Mouse (Mus musculus) neural tube, embryonic 13.5 days (tissue): Measurements from ENCODE around the gene Lgr6. TPM values are rescaled to one million over a fixed set of nuclear protein-coding genes. Genes with fewer than 3 reads are reported as not detected.

Experiments
- ATAC-seq: fragments of 200-750 bp; cut with Nextera tagmentation; 2 replicates; pipeline ENCODE4 v1.8.0; 2017; ENCODE audit warnings: low read depth, mild to moderate bottlenecking, moderate TSS enrichment, moderate library complexity
- H3K27ac ChIP-seq: fragments of 300-500 bp; sonication (generic); replicated peaks from 2 replicates; pipeline ENCODE4 v1.5.1; 2015; ENCODE audit warnings: moderate library complexity, mild to moderate bottlenecking, inconsistent platforms
- H3K27me3 ChIP-seq: fragments of 300-500 bp; sonication (generic); 2 replicates; pipeline ENCODE4 v1.6.1; 2015; ENCODE audit warnings: mild to moderate bottlenecking, inconsistent platforms
- H3K36me3 ChIP-seq: fragments of 300-500 bp; sonication (generic); 2 replicates; pipeline ENCODE4 v1.6.1; 2015; ENCODE audit warnings: mild to moderate bottlenecking, inconsistent platforms
- H3K4me1 ChIP-seq: fragments of 300-500 bp; sonication (generic); replicated peaks from 2 replicates; pipeline ENCODE4 v1.6.1; 2015; ENCODE audit warnings: inconsistent platforms
- H3K4me2 ChIP-seq: fragments of 300-500 bp; sonication (generic); 2 replicates; pipeline ENCODE4 v1.6.1; 2015; ENCODE audit warnings: inconsistent platforms, mild to moderate bottlenecking, moderate library complexity
- H3K4me3 ChIP-seq: fragments of 300-500 bp; sonication (generic); 2 replicates; pipeline ENCODE4 v1.5.1; 2015; ENCODE audit warnings: mild to moderate bottlenecking, inconsistent platforms
- H3K9ac ChIP-seq: fragments of 300-500 bp; sonication (generic); 2 replicates; pipeline ENCODE4 v1.6.1; 2015; ENCODE audit warnings: moderate library complexity, mild to moderate bottlenecking, inconsistent platforms
- H3K9me3 ChIP-seq: fragments of 300-500 bp; sonication (generic); 2 replicates; pipeline ENCODE4 v1.6.1; 2016; ENCODE audit warnings: inconsistent platforms
- WGBS: fragments of 180-500 bp; shearing (Covaris S2); methylation state at CpG from one replicate; pipeline ENCODE4 v1.1.7; 2015; 5-methylcytosine and 5-hydroxymethylcytosine counted together
- polyA plus RNA-seq: library from polyadenylated mRNA; unstranded; fragments of >200 nt; fragmentation: Nextera tagmentation; extraction: Ambion mirVana; gene quantifications from 2 replicates; pipeline ENCODE4 v1.2.1, GENCODE M21; 2015

The Lgr6 gene
- polyA plus RNA-seq, 1 experiment from 2014 or later, result 1.4 TPM

GRCm38 (mm10) chr1:135023583-135023982, 81.5 kb downstream of the Lgr6 start:
- Histone ChIP-seq H3K27me3 (no peaks in the 10 kb centered on the region), H3K9me3 (peaks cover 13% of the 10 kb centered on the region; the same call in 1 of the 2 replicates), H3K4me3 (no peak overlapping the region), H3K27ac (no peak overlapping the region), H3K9ac (no peak overlapping the region), H3K36me3 (no peaks in the 10 kb centered on the region), H3K4me1 (peaks cover 38% of the 10 kb centered on the region), H3K4me2 (no peak overlapping the region)
- ATAC-seq, result no peak
- WGBS, result 69% methylated on average over 1 of the region's 1 CpGs

- H3K36me3 ChIP-seq, result no peaks in the 10 kb centered on the region
- WGBS, result 74% methylated on average over 5 of the region's 5 CpGs
Measured at GRCm38 (mm10) chr1:135021936-135022335, 83.1 kb downstream of the Lgr6 start.

GRCm38 (mm10) chr1:135020970-135021369, 84.1 kb downstream of the Lgr6 start:
- H3K9ac ChIP-seq, result no peak overlapping the region
- WGBS, result 18% methylated on average over 5 of the region's 5 CpGs
- no peak overlapping the region for H3K4me2 ChIP-seq
- H3K9me3 ChIP-seq, result no peaks in the 10 kb centered on the region
- peak; percentile 51; the same call in 1 of the 2 replicates for ATAC-seq
- peaks cover 39% of the 10 kb centered on the region for H3K4me1 ChIP-seq
- H3K27me3 ChIP-seq, result no peaks in the 10 kb centered on the region
- H3K27ac ChIP-seq, result no peak overlapping the region
- H3K4me3 ChIP-seq, result no peak overlapping the region
- no peaks in the 10 kb centered on the region for H3K36me3 ChIP-seq

More at GRCm38 (mm10) chr1:135021936-135022335, 83.1 kb downstream of the Lgr6 start:
- Histone ChIP-seq H3K27me3 (no peaks in the 10 kb centered on the region), H3K27ac (peak overlapping the region; percentile 39; the same call in 1 of the 2 replicates), H3K9me3 (no peaks in the 10 kb centered on the region), H3K4me1 (peaks cover 39% of the 10 kb centered on the region), H3K4me3 (no peak overlapping the region), H3K4me2 (no peak overlapping the region), H3K9ac (no peak overlapping the region)
- ATAC-seq, result no peak

- 80% methylated on average over 5 of the region's 5 CpGs for WGBS
- Histone ChIP-seq H3K27me3 (no peaks in the 10 kb centered on the region), H3K36me3 (no peaks in the 10 kb centered on the region), H3K4me3 (no peak overlapping the region), H3K27ac (no peak overlapping the region), H3K9ac (no peak overlapping the region), H3K9me3 (no peaks in the 10 kb centered on the region), H3K4me2 (no peak overlapping the region), H3K4me1 (peaks cover 39% of the 10 kb centered on the region)
- no peak for ATAC-seq
Measured at GRCm38 (mm10) chr1:135020281-135020940, 84.7 kb downstream of the Lgr6 start.

GRCm38 (mm10) chr1:135019775-135020167, 85.3 kb downstream of the Lgr6 start:
- peaks cover 46% of the 10 kb centered on the region for H3K4me1 ChIP-seq
- H3K9me3 ChIP-seq, result no peaks in the 10 kb centered on the region

GRCm38 (mm10) chr1:135019087-135019774, 85.8 kb downstream of the Lgr6 start:
- whole genome bisulfite sequencing, result 9% methylated on average over 13 of the region's 13 CpGs
- Histone ChIP-seq H3K9me3 (no peaks in the 10 kb centered on the region), H3K36me3 (no peaks in the 10 kb centered on the region), H3K4me1 (peaks cover 50% of the 10 kb centered on the region), H3K4me2 (peak overlapping the region; percentile 4; the same call in 1 of the 2 replicates), H3K27me3 (no peaks in the 10 kb centered on the region), H3K4me3 (no peak overlapping the region), H3K27ac (peak overlapping the region; percentile 6), H3K9ac (no peak overlapping the region)
- ATAC-seq, result peak; percentile 70; the same call in 1 of the 2 replicates

More at GRCm38 (mm10) chr1:135019775-135020167, 85.3 kb downstream of the Lgr6 start:
- no peak overlapping the region for H3K9ac ChIP-seq
- H3K4me2 ChIP-seq, result no peak overlapping the region
- peak overlapping the region; percentile 6 for H3K27ac ChIP-seq
- WGBS, result 48% methylated on average over 4 of the region's 4 CpGs
- no peaks in the 10 kb centered on the region for H3K27me3 ChIP-seq
- no peak for ATAC-seq
- no peak overlapping the region for H3K4me3 ChIP-seq
- H3K36me3 ChIP-seq, result no peaks in the 10 kb centered on the region

GRCm38 (mm10) chr1:135017656-135018015, 87.4 kb downstream of the Lgr6 start:
- Histone ChIP-seq H3K36me3 (no peaks in the 10 kb centered on the region), H3K4me2 (no peak overlapping the region), H3K4me3 (no peak overlapping the region), H3K9ac (no peak overlapping the region), H3K4me1 (peaks cover 50% of the 10 kb centered on the region), H3K27me3 (no peaks in the 10 kb centered on the region), H3K27ac (no peak overlapping the region), H3K9me3 (no peaks in the 10 kb centered on the region)
- ATAC-seq, result no peak
- 92% methylated on average over 2 of the region's 2 CpGs for WGBS

GRCm38 (mm10) chr1:135016907-135017655, 88.0 kb downstream of the Lgr6 start:
- Histone ChIP-seq H3K36me3 (no peaks in the 10 kb centered on the region), H3K4me3 (no peak overlapping the region), H3K27ac (no peak overlapping the region), H3K9me3 (no peaks in the 10 kb centered on the region), H3K27me3 (no peaks in the 10 kb centered on the region), H3K4me1 (peaks cover 48% of the 10 kb centered on the region), H3K4me2 (no peak overlapping the region), H3K9ac (no peak overlapping the region)
- no peak for ATAC-seq
- 77% methylated on average over 10 of the region's 10 CpGs for WGBS

GRCm38 (mm10) chr1:135014921-135015445, 90.1 kb downstream of the Lgr6 start:
- Histone ChIP-seq H3K27ac (no peak overlapping the region), H3K4me2 (no peak overlapping the region), H3K9ac (no peak overlapping the region), H3K36me3 (no peaks in the 10 kb centered on the region), H3K27me3 (no peaks in the 10 kb centered on the region), H3K4me1 (peaks cover 27% of the 10 kb centered on the region), H3K9me3 (no peaks in the 10 kb centered on the region), H3K4me3 (no peak overlapping the region)
- ATAC-seq, result no peak
- 28% methylated on average over 10 of the region's 10 CpGs for WGBS

GRCm38 (mm10) chr1:135012472-135012871, 92.6 kb downstream of the Lgr6 start:
- Histone ChIP-seq H3K27ac (no peak overlapping the region), H3K27me3 (no peaks in the 10 kb centered on the region), H3K9ac (no peak overlapping the region), H3K4me1 (peaks cover 11% of the 10 kb centered on the region), H3K9me3 (no peaks in the 10 kb centered on the region), H3K36me3 (no peaks in the 10 kb centered on the region), H3K4me3 (no peak overlapping the region), H3K4me2 (no peak overlapping the region)
- WGBS, result 83% methylated on average over 9 of the region's 9 CpGs
- no peak for ATAC-seq

GRCm38 (mm10) chr1:135011912-135012311, 93.2 kb downstream of the Lgr6 start:
- ATAC-seq, result no peak
- Histone ChIP-seq H3K4me1 (peaks cover 11% of the 10 kb centered on the region), H3K9me3 (no peaks in the 10 kb centered on the region), H3K27me3 (no peaks in the 10 kb centered on the region), H3K36me3 (no peaks in the 10 kb centered on the region), H3K4me2 (no peak overlapping the region), H3K4me3 (no peak overlapping the region), H3K9ac (no peak overlapping the region), H3K27ac (no peak overlapping the region)
- whole genome bisulfite sequencing, result 88% methylated on average over 5 of the region's 5 CpGs

GRCm38 (mm10) chr1:135009833-135010232, 95.2 kb downstream of the Lgr6 start:
- no peak for ATAC-seq
- Histone ChIP-seq H3K36me3 (no peaks in the 10 kb centered on the region), H3K4me3 (no peak overlapping the region), H3K4me1 (peaks cover 5% of the 10 kb centered on the region; the same call in 1 of the 2 replicates), H3K9me3 (no peaks in the 10 kb centered on the region), H3K4me2 (no peak overlapping the region), H3K27ac (no peak overlapping the region), H3K9ac (no peak overlapping the region), H3K27me3 (no peaks in the 10 kb centered on the region)
- 85% methylated on average over 3 of the region's 3 CpGs for WGBS
